Mouse (Mus musculus): ENCODE results near the gene Bag5. TPM values are rescaled to one million over a fixed set of nuclear protein-coding genes. Genes with fewer than 3 reads are reported as not detected.

Bag5 gene
- polyA plus RNA-seq, 1 experiment from 2014 or later: 71.5 TPM

GRCm38 (mm10) chr12:111686390-111686789 is 26.7 kb downstream of the Bag5 start:
- peaks cover 14% of the 10 kb centered on the region for H3K4me1 ChIP-seq (replicated peaks; ENCODE audit: control insufficient read depth, insufficient read depth, low read length)
- no peak overlapping the region for H3K27ac ChIP-seq (ENCODE audit: low read length)
- no peaks in the 10 kb centered on the region for H3K9me3 ChIP-seq (ENCODE audit: control insufficient read depth, low read length)
- H3K36me3 ChIP-seq (ENCODE audit: control insufficient read depth, insufficient read depth): no peaks in the 10 kb centered on the region
- H3K27me3 ChIP-seq (replicated peaks; ENCODE audit: control insufficient read depth, insufficient read depth, low read length): no peaks in the 10 kb centered on the region
- H3K4me3 ChIP-seq (replicated peaks; ENCODE audit: low read length): no peak overlapping the region
- H3K4me2 ChIP-seq (ENCODE audit: low read length): no peak overlapping the region
- H3K9ac ChIP-seq (replicated peaks; ENCODE audit: low read depth, low read length): no peak overlapping the region
- ATAC-seq: no peak
- 90% methylated on average over 4 of the region's 4 CpGs for WGBS

GRCm38 (mm10) chr12:111682806-111683205 is 30.3 kb downstream of the Bag5 start:
- Histone ChIP-seq H3K4me1 (replicated peaks; ENCODE audit: control insufficient read depth, insufficient read depth, low read length) (peaks cover 20% of the 10 kb centered on the region), H3K4me2 (ENCODE audit: low read length) (no peak overlapping the region), H3K36me3 (ENCODE audit: control insufficient read depth, insufficient read depth) (no peaks in the 10 kb centered on the region), H3K27ac (ENCODE audit: low read length) (no peak overlapping the region), H3K4me3 (replicated peaks; ENCODE audit: low read length) (no peak overlapping the region), H3K9me3 (ENCODE audit: control insufficient read depth, low read length) (no peaks in the 10 kb centered on the region), H3K27me3 (replicated peaks; ENCODE audit: control insufficient read depth, insufficient read depth, low read length) (no peaks in the 10 kb centered on the region), H3K9ac (replicated peaks; ENCODE audit: low read depth, low read length) (no peak overlapping the region)
- WGBS: 71% methylated on average over 5 of the region's 5 CpGs
- no peak for ATAC-seq

- 81% methylated on average over 5 of the region's 5 CpGs for WGBS
- peaks cover 19% of the 10 kb centered on the region for H3K4me1 ChIP-seq (replicated peaks; ENCODE audit: control insufficient read depth, insufficient read depth, low read length)
These were observed 31.1 kb downstream of the Bag5 start for GRCm38 (mm10) chr12:111682003-111682402.

GRCm38 (mm10) chr12:111681305-111681704 is 31.8 kb downstream of the Bag5 start:
- 86% methylated on average over 8 of the region's 8 CpGs for WGBS
- no peak overlapping the region for H3K9ac ChIP-seq (replicated peaks; ENCODE audit: low read depth, low read length)

More at GRCm38 (mm10) chr12:111682003-111682402, 31.1 kb downstream of the Bag5 start:
- no peak for ATAC-seq
- Histone ChIP-seq H3K4me3 (replicated peaks; ENCODE audit: low read length) (no peak overlapping the region), H3K4me2 (ENCODE audit: low read length) (no peak overlapping the region), H3K36me3 (ENCODE audit: control insufficient read depth, insufficient read depth) (no peaks in the 10 kb centered on the region), H3K9ac (replicated peaks; ENCODE audit: low read depth, low read length) (no peak overlapping the region), H3K27ac (ENCODE audit: low read length) (no peak overlapping the region), H3K27me3 (replicated peaks; ENCODE audit: control insufficient read depth, insufficient read depth, low read length) (no peaks in the 10 kb centered on the region), H3K9me3 (ENCODE audit: control insufficient read depth, low read length) (no peaks in the 10 kb centered on the region)

GRCm38 (mm10) chr12:111680661-111681060 is 32.4 kb downstream of the Bag5 start:
- Histone ChIP-seq H3K27ac (ENCODE audit: low read length) (no peak overlapping the region), H3K4me1 (replicated peaks; ENCODE audit: control insufficient read depth, insufficient read depth, low read length) (peaks cover 19% of the 10 kb centered on the region), H3K27me3 (replicated peaks; ENCODE audit: control insufficient read depth, insufficient read depth, low read length) (no peaks in the 10 kb centered on the region), H3K4me3 (replicated peaks; ENCODE audit: low read length) (no peak overlapping the region), H3K36me3 (ENCODE audit: control insufficient read depth, insufficient read depth) (no peaks in the 10 kb centered on the region), H3K9me3 (ENCODE audit: control insufficient read depth, low read length) (no peaks in the 10 kb centered on the region), H3K4me2 (ENCODE audit: low read length) (no peak overlapping the region), H3K9ac (replicated peaks; ENCODE audit: low read depth, low read length) (no peak overlapping the region)
- WGBS: 93% methylated on average over 13 of the region's 13 CpGs
- ATAC-seq: no peak

More at GRCm38 (mm10) chr12:111681305-111681704, 31.8 kb downstream of the Bag5 start:
- no peak overlapping the region for H3K27ac ChIP-seq (ENCODE audit: low read length)
- H3K4me2 ChIP-seq (ENCODE audit: low read length): no peak overlapping the region
- no peak overlapping the region for H3K4me3 ChIP-seq (replicated peaks; ENCODE audit: low read length)
- peaks cover 19% of the 10 kb centered on the region for H3K4me1 ChIP-seq (replicated peaks; ENCODE audit: control insufficient read depth, insufficient read depth, low read length)
- H3K9me3 ChIP-seq (ENCODE audit: control insufficient read depth, low read length): no peaks in the 10 kb centered on the region
- H3K27me3 ChIP-seq (replicated peaks; ENCODE audit: control insufficient read depth, insufficient read depth, low read length): no peaks in the 10 kb centered on the region
- ATAC-seq: no peak
- no peaks in the 10 kb centered on the region for H3K36me3 ChIP-seq (ENCODE audit: control insufficient read depth, insufficient read depth)

GRCm38 (mm10) chr12:111678997-111679396 is 34.1 kb downstream of the Bag5 start:
- Histone ChIP-seq H3K27me3 (replicated peaks; ENCODE audit: control insufficient read depth, insufficient read depth, low read length) (no peaks in the 10 kb centered on the region), H3K9me3 (ENCODE audit: control insufficient read depth, low read length) (no peaks in the 10 kb centered on the region), H3K4me3 (replicated peaks; ENCODE audit: low read length) (peak overlapping the region; percentile 77), H3K27ac (ENCODE audit: low read length) (no peak overlapping the region), H3K4me1 (replicated peaks; ENCODE audit: control insufficient read depth, insufficient read depth, low read length) (peaks cover 19% of the 10 kb centered on the region), H3K9ac (replicated peaks; ENCODE audit: low read depth, low read length) (no peak overlapping the region; the same call in 1 of the 2 replicates), H3K4me2 (ENCODE audit: low read length) (peak overlapping the region; percentile 81), H3K36me3 (ENCODE audit: control insufficient read depth, insufficient read depth) (no peaks in the 10 kb centered on the region)
- ATAC-seq: no peak
- WGBS: 55% methylated on average over 7 of the region's 7 CpGs

GRCm38 (mm10) chr12:111678670-111678933 is 34.5 kb downstream of the Bag5 start:
- H3K36me3 ChIP-seq (ENCODE audit: control insufficient read depth, insufficient read depth): no peaks in the 10 kb centered on the region
- no peak overlapping the region for H3K27ac ChIP-seq (ENCODE audit: low read length)
- peak overlapping the region; percentile 86 for H3K9ac ChIP-seq (replicated peaks; ENCODE audit: low read depth, low read length)
- H3K4me2 ChIP-seq (ENCODE audit: low read length): peak overlapping the region; percentile 81
- WGBS: 7% methylated on average over 13 of the region's 13 CpGs
- peak overlapping the region; percentile 77 for H3K4me3 ChIP-seq (replicated peaks; ENCODE audit: low read length)
- peaks cover 19% of the 10 kb centered on the region for H3K4me1 ChIP-seq (replicated peaks; ENCODE audit: control insufficient read depth, insufficient read depth, low read length)
- no peaks in the 10 kb centered on the region for H3K27me3 ChIP-seq (replicated peaks; ENCODE audit: control insufficient read depth, insufficient read depth, low read length)
- H3K9me3 ChIP-seq (ENCODE audit: control insufficient read depth, low read length): no peaks in the 10 kb centered on the region
- no peak for ATAC-seq

- peak within 1 kb of the TSS; percentile 77 for H3K4me3 ChIP-seq (replicated peaks; ENCODE audit: low read length)
- no peaks in the 10 kb centered on the region for H3K9me3 ChIP-seq (ENCODE audit: control insufficient read depth, low read length)
- H3K36me3 ChIP-seq (ENCODE audit: control insufficient read depth, insufficient read depth): no peaks in the 10 kb centered on the region
- under 1% methylated on average over 51 of the region's 51 CpGs for WGBS
- peak within 1 kb of the TSS; percentile 86 for H3K9ac ChIP-seq (replicated peaks; ENCODE audit: low read depth, low read length)
- H3K4me1 ChIP-seq (replicated peaks; ENCODE audit: control insufficient read depth, insufficient read depth, low read length): peaks cover 19% of the 10 kb centered on the region
- H3K4me2 ChIP-seq (ENCODE audit: low read length): peak within 1 kb of the TSS; percentile 81
- ATAC-seq: peak; percentile 91
- H3K27ac ChIP-seq (ENCODE audit: low read length): peak within 1 kb of the TSS; percentile 96
- no peaks in the 10 kb centered on the region for H3K27me3 ChIP-seq (replicated peaks; ENCODE audit: control insufficient read depth, insufficient read depth, low read length)
These were observed 35.0 kb downstream of the Bag5 start, which contains the start of gene Trmt61a for GRCm38 (mm10) chr12:111677882-111678669. TSS of gene Trmt61a (plus strand) at chr12:111678105.

GRCm38 (mm10) chr12:111677421-111677820 is 35.6 kb downstream of the Bag5 start:
- Histone ChIP-seq H3K4me2 (ENCODE audit: low read length) (peak overlapping the region; percentile 81), H3K27ac (ENCODE audit: low read length) (peak overlapping the region; percentile 96), H3K9ac (replicated peaks; ENCODE audit: low read depth, low read length) (peak overlapping the region; percentile 86), H3K4me1 (replicated peaks; ENCODE audit: control insufficient read depth, insufficient read depth, low read length) (peaks cover 26% of the 10 kb centered on the region), H3K4me3 (replicated peaks; ENCODE audit: low read length) (peak overlapping the region; percentile 77), H3K27me3 (replicated peaks; ENCODE audit: control insufficient read depth, insufficient read depth, low read length) (no peaks in the 10 kb centered on the region), H3K9me3 (ENCODE audit: control insufficient read depth, low read length) (no peaks in the 10 kb centered on the region), H3K36me3 (ENCODE audit: control insufficient read depth, insufficient read depth) (no peaks in the 10 kb centered on the region)
- WGBS: 10% methylated on average over 5 of the region's 5 CpGs
- ATAC-seq: peak; percentile 14

Data from forebrain, embryonic 16.5 days (tissue).